Mouse (Mus musculus) gastrocnemius, postnatal 10 days (tissue): ENCODE measurements around the gene Pik3c2b. TPM values are rescaled to one million over a fixed set of nuclear protein-coding genes. Genes with fewer than 3 reads are reported as not detected.

Experiments used
- DNase-seq: peaks from one replicate; pipeline ENCODE4 v3.0.0; 2021; ENCODE audit warnings: mixed read lengths
- total RNA-seq, 2 experiments: library from RNA; stranded (reverse); gene quantifications; 2 replicates each; pipeline ENCODE4 v1.2.3; 2021

Gene Pik3c2b
- total RNA-seq, 2 experiments from 2014 or later: 29.9 to 38.2 TPM

DNA sequence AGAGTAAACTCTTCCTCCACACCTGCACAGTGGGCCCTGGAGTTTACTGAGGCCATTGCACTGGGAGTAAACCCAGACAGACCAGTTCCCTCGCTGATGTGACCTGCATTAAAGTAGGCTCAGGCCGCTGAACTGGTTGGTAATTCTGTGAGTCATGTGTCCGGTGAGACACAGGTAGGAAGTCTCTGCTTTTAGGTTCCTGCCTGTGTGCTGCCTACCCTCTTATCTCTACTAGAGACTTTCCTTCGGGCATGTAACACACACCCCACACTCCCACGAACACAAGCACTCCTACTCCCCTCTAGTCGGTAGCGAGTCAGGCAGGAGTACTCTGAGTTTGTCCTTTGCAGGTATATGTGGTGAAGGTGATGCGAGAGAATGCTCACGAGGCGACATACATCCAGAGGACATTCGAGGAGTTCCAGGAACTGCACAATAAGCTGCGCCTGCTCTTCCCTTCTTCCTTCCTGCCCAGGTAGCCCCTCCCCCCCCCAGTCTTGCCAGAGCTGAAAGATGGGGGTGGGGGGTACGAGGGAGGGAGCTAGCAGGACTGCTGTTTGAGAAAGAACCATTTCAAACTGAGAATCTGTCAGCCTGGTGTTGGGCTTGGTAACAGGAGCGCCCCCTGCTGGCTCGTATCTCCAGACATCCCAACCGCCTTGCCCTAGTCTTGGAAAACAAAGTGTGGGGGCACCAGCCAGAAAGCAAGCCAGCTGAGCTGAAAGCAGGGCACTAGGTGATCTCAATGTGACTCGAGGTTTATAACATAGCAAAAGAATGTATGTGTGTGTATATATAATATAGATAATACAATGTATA lies 55.7 kb downstream of the Pik3c2b start:
- peak; percentile 80 for DNase-seq

GRCm38 (mm10) chr1:133102108-133102507 lies 56.6 kb downstream of the Pik3c2b start:
- DNase-seq: no peak

DNA sequence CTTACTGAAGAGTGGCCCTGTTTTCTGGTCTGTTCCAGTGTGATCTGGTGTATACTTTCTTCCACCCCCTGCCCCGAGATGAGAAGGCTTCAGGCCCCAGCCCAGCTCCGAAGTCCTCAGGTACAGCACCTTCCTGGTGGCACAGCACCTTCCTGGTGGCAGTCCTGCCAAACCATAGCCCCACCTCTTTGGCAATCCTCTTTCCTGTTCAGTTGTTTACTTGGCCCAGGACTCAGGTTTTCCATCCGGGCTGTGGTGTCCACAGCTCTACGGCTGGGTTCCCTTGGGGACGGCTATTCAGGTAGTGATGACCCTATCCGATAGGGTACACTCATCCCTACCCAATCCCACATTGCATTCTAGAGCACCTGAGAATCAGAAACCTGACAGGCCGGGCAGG lies 57.8 kb downstream of the Pik3c2b start:
- no peak for DNase-seq

DNA sequence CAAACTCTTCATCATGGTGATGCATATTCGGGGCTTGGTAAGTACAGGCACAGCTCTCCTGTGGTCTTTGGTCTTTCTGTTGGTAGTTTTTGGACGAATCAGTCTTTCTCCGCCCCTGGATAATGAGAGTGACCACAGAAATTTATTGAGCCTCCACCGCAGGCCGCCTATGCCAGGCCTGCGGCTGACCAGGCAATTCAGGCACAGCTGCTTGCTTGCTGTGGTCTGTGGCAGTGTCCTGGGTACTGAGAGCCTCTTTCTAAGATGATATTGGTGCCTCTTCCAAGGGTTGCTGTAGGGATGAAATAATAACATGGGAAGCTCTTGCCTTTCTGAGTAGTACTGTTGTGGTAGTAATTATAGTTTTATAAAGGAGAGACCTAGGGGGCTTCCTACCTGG lies 58.4 kb downstream of the Pik3c2b start:
- no peak for DNase-seq

DNA sequence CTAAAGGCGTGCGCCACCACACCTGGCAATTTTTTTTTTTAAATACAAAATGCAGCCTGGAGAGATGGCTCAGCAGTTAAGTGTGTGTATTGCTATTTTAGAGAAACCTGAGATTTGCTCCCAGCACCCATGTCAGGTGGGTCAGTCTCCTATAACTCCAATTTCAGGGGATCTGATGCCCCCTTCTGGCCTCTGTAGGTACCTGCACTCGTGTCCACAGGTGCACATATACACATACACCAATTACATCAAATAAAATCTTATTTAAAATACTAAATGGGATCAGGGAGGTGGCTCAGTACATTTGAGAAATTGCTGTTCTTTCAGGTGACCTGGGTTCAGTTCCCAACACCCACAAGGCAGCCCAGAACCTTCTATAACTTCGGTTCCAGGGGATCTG lies 70.6 kb downstream of the Pik3c2b start:
- DNase-seq: no peak

DNA sequence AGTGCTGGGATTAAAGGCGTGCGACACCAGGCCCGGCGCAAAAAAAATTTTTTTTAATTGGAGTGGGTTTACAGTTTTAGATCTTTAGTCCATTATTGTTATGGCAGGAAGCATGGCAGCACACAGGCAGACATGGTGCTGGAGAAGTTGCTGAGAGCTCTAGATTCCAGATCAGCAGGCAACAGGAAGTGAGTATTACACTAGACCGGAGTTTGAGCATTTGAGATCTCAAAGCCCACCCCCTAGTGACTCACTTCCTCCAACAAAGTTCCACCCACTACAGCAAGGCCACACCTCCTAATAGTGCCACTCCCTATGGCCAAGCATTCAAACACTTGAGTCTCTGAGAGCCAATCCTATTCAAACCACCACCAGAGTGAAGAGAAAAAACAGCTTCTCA lies 72.7 kb downstream of the Pik3c2b start:
- no peak for DNase-seq

DNA sequence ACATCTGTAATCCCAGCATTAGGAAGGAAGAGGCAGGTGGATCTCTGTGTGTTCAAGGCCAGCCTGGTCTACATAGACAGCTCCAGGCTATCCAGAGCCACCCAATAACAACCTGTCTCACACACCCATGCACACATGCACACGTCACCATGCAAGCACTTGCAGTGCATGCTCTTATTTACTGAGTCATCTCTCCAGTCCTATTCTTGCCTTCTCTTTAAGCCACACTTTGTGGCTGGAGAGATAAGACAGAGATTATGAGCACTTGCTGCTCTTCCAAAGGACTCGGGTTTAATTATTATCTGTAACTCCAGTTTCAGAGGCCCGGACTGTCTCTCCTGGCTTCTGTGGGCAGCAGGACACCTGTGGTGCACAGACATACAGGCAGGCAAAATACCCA lies 73.4 kb downstream of the Pik3c2b start:
- DNase-seq: no peak

- no peak for DNase-seq
These were observed 74.7 kb downstream of the Pik3c2b start for GRCm38 (mm10) chr1:133119931-133120712.

DNA sequence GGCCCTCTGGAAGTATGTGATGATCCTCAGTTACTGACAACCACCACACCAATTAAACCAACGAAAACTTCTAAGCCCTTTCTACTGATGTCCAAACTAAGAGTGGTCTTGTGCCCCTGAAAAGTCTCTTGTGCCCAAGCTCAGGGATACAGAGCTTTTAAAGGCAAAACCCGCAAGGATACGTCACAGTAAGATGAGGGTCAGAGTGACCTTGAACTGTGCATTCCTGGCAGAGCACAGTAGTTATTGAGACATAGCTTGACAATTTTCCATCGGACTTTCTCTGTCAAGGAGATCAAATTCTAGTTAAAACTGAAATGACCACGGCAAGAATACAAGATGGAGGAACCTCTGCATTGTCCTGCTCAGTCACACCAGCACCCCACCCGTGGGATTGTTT lies 75.8 kb downstream of the Pik3c2b start:
- no peak for DNase-seq

DNA sequence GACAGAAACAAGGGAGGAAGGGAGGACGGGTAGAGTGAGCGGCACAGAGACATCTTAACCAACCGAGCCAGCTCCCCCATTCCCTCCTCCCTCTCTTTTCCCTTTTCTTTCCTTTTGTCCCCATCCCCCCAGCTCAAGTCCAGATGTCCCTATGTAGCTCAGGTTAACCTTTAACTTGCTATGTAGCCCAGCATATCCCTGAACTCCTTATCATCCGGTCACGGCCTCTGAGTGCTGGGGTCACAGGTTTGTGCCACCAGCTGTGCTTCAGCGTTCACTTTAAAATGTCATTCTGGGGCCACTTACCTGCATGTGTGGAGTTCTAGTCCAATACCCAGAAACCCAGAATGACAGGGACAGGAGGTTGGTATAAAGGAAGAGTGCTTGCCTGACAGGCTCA lies 78.7 kb downstream of the Pik3c2b start:
- DNase-seq: no peak

DNA sequence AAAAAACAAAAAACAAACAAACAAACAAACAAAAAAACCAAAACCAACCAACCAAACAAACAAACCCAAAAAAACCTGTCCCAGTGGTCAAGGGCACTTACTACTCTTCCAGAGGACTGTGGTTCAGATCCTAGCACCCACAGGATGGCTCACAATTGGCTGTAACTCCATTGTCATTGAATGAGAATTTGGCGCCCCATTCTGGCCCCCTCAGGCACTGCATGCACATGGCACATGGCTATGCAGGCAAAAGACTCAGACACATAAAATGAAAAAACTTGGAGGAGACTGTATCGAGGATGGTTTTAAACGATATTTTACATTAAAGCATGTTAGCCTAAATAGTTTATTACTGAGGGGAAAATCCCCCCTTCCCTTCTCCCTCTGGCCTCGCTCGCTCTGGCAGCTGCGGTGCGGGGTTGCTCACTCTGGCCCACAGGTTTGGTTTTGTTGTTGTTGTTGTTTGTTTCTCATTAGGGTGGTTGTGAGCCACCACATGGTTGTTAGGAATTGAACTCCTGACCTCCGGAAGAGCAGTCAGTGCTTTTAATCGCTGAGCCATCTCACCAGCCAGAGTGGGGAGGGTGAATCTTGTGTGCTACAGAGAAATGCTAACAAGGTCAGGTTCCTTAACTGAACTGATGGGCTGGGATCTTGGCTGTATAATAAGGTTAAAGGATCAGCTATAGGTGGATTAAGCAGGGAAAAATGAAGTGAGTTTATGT lies 80.3 kb downstream of the Pik3c2b start:
- no peak for DNase-seq

GRCm38 (mm10) chr1:133126365-133126740 lies 80.9 kb downstream of the Pik3c2b start:
- no peak for DNase-seq

- no peak for DNase-seq
These were observed 81.9 kb downstream of the Pik3c2b start for GRCm38 (mm10) chr1:133127328-133127727.

GRCm38 (mm10) chr1:133129471-133130221 lies 84.2 kb downstream of the Pik3c2b start:
- DNase-seq: no peak

- DNase-seq: peak; percentile 94
These were observed 85.4 kb downstream of the Pik3c2b start, which contains the start of gene Ppp1r15b for GRCm38 (mm10) chr1:133130638-133131560. TSS of gene Ppp1r15b (plus strand) at chr1:133131143.

DNA sequence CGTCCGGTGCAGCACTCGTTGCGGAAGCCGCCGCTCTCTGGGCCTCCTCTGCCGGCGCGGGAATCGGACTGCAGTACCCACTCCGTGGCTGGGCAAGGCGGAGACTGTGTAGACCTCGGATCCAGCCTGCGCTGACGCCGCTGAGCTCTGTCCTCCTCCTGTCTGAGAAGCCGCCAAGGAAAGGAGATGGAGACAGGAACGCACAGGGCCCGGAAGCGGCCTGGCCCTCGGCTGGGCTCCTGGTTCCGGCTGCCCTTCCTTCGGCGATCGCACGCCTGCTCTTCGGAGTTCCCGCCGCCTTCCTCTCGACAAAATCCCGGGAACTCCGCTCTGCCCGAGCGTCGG lies 86.1 kb downstream of the Pik3c2b start:
- no peak for DNase-seq

DNA sequence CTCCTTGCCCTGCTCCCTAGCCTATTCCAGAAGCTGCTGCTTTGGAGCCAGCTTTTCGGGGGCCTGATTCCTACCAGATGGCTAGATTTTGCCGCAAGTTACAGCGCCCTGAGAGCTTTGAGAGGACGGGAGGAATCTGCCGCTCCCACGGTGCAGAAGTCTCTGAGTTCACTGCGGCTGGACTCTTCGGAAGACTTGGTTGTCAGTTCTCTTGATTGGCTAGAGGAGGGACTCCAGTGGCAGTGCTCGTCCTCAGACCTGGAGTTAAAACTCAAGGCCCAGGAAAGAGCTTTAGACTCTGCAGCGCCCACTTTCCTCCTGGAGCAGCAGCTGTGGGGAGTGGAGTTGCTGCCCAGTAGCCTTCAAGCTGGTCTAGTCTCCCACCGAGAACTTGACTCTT lies 86.5 kb downstream of the Pik3c2b start:
- DNase-seq: no peak

DNA sequence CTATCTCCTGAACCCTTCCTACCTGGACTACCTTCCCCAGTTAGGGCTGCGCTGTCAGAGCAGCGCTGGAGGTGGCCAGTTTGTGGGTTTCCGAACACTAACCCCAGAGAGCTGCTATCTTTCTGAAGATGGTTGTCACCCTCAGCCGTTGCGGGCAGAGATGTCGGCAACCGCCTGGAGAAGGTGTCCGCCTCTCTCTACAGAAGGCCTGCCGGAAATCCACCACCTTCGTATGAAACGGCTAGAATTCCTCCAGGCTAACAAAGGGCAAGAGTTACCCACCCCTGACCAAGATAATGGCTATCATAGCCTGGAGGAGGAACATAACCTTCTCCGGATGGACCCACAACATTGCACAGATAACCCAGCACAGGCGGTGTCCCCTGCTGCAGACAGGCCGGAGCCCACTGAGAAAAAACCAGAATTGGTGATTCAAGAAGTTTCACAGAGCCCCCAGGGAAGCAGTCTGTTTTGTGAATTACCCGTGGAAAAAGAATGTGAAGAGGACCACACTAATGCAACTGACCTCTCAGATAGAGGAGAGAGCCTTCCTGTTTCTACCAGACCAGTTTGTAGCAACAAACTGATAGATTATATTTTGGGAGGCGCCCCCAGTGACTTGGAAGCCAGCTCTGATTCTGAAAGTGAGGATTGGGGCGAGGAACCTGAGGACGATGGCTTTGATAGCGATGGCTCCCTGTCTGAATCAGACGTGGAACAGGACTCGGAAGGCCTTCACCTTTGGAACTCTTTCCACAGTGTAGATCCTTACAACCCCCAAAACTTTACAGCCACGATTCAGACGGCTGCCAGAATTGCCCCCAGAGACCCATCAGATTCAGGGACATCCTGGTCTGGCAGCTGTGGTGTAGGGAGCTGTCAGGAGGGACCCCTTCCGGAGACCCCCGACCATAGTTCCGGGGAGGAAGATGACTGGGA lies 87.2 kb downstream of the Pik3c2b start:
- no peak for DNase-seq

DNA sequence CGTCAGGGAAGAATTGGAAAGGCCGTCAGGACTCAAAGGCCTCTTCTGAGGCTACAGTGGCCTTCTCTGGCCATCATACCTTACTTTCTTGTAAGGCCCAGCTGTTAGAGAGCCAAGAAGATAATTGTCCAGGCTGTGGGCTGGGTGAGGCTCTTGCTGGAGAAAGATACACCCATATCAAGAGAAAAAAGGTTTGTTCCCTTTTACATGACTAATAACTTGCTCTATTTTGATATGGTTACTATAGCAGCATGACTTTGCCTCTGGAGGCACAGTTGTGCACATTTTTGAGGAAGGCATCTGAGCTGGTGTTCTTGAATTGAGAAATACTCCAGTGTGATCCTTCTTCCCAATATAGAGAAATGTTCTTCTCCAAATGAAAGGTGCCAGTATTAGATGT lies 88.0 kb downstream of the Pik3c2b start:
- DNase-seq: no peak

DNA sequence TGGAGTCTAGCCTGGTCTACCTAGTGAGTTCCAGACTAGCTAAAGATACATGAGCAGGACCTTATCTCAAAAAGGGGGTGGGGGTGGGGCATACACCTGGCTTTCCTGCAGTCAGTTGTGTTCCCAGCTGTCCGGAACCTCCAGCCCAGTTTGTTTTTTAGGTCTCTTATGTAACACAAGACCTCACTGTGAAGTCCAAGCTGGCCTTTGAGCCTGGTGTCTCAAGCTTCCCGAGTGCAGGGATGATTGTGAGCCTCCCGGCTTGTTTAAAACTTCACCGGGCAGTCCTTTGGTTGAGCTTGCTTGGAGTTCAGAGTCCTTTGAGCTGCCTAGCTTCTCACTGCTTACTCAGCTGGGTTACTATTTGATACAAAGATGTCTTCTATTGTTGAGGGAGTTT lies 88.6 kb downstream of the Pik3c2b start:
- no peak for DNase-seq
